Mouse (Mus musculus): ENCODE results near the gene Swap70.

GRCm38 (mm10) chr7:110288731-110289191 is 67.2 kb downstream of the Swap70 start:
- no peak for TF ChIP-seq POLR2A (IDR thresholded peaks at IDR 0.05; ENCODE audit: extremely low read depth, insufficient read depth, low read length)
- TF ChIP-seq CTCF (IDR thresholded peaks at IDR 0.05; ENCODE audit: low read depth, low read length): no peak

Measured in liver, adult 2 months (tissue).